In genomic region chr11:116775407-116775806, GRCm38 (mm10) we compare ENCODE assay signal across 39 mouse cellular contexts. TPM values are rescaled to one million over a fixed set of nuclear protein-coding genes. Genes with fewer than 3 reads are reported as not detected.
"Had no signal": no experiment of that assay in that cellular context is flagged by ENCODE, and none has a peak within 500 bp of the region (broad histone marks: within the 10 kb centered on the region; RNA-seq: fewer than 3 reads in every experiment).

St6galnac1 (minus strand) TSS chr11:116775507.

- H3K4me3 ChIP-seq: heart, embryonic 10.5 days; heart, embryonic 12.5 days; hindbrain, embryonic 13.5 days; hindbrain, embryonic 15.5 days; intestine, embryonic 15.5 days; layer of hippocampus, adult 2 months; left cerebral cortex, adult 2 months; limb, embryonic 10.5 days; limb, embryonic 12.5 days; liver, embryonic 13.5 days had no signal

- H3K36me3 ChIP-seq: heart, embryonic 10.5 days; heart, embryonic 12.5 days; hindbrain, embryonic 13.5 days; hindbrain, embryonic 15.5 days; intestine, embryonic 15.5 days; limb, embryonic 10.5 days; limb, embryonic 12.5 days; liver, embryonic 13.5 days had no signal

- H3K9me3 ChIP-seq: heart, embryonic 10.5 days; heart, embryonic 12.5 days; hindbrain, embryonic 13.5 days; hindbrain, embryonic 15.5 days; intestine, embryonic 15.5 days; limb, embryonic 10.5 days; limb, embryonic 12.5 days; liver, embryonic 13.5 days had no signal

- H3K27me3 ChIP-seq: heart, embryonic 12.5 days; hindbrain, embryonic 13.5 days; hindbrain, embryonic 15.5 days; intestine, embryonic 15.5 days; limb, embryonic 12.5 days; liver, embryonic 13.5 days had no signal

- H3K9ac ChIP-seq: heart, embryonic 12.5 days; hindbrain, embryonic 13.5 days; hindbrain, embryonic 15.5 days; intestine, embryonic 15.5 days; limb, embryonic 12.5 days; liver, embryonic 13.5 days had no signal

- ATAC-seq: hindbrain, postnatal 0 days; intestine, embryonic 15.5 days; intestine, postnatal 0 days had no signal

- H3K4me1 ChIP-seq: heart, embryonic 10.5 days; heart, embryonic 12.5 days; hindbrain, embryonic 13.5 days; hindbrain, embryonic 15.5 days; intestine, embryonic 15.5 days; liver, embryonic 13.5 days had no signal

- DNase-seq: gastrocnemius, postnatal 14 days; gastrocnemius, postnatal 36 days; heart, adult 18-20 months; heart, postnatal 10 days; heart, postnatal 36 days; kidney, adult 18-20 months; kidney, adult 8-10 months; kidney, postnatal 10 days; kidney, postnatal 25 days; kidney, postnatal 4 days; liver; liver, embryonic 13.5 days had no signal

- H3K27ac ChIP-seq: heart, embryonic 10.5 days; hindbrain, embryonic 13.5 days; hindbrain, embryonic 15.5 days; hindbrain, postnatal 0 days; intestine, embryonic 15.5 days; layer of hippocampus, adult 2 months; left cerebral cortex, adult 2 months; limb, embryonic 10.5 days; limb, embryonic 12.5 days; liver, embryonic 13.5 days had no signal

RNA-seq across cellular contexts. Expression of gene St6galnac1, which starts in this region (rescaled TPM):
- total RNA-seq: gastrocnemius, adult 18-20 months; gastrocnemius, adult 8-10 months; gastrocnemius, postnatal 14 days; gastrocnemius, postnatal 36 days; heart, adult 18-20 months; heart, adult 8-10 months; heart, postnatal 10 days; heart, postnatal 36 days; hematopoietic stem cell, adult 5-6 weeks; hindbrain, postnatal 0 days; layer of hippocampus, adult 2 months; layer of hippocampus, postnatal 10 days; layer of hippocampus, postnatal 25 days; left cerebral cortex, adult 2 months; left cerebral cortex, postnatal 14 days; left cerebral cortex, postnatal 36 days had no signal
- polyA plus RNA-seq: gonadal fat pad, adult 2 months; heart, embryonic 10.5 days; heart, embryonic 12.5 days; heart, embryonic 14.5 days; heart, embryonic 16.5 days; hindbrain, embryonic 11.5 days; hindbrain, embryonic 13.5 days; hindbrain, embryonic 15.5 days; hindbrain, postnatal 0 days; intestine, embryonic 15.5 days; kidney, embryonic 14.5 days; kidney, embryonic 16.5 days; limb, embryonic 10.5 days; limb, embryonic 12.5 days; limb, embryonic 14.5 days; liver, embryonic 11.5 days; liver, embryonic 13.5 days had no signal
